Mouse (Mus musculus): Measurements from ENCODE around the gene Rfc2.

GRCm38 (mm10) chr5:134614802-134615201 is 33.6 kb downstream of the Rfc2 start, which contains the start of gene Lat2:
- TF ChIP-seq CTCF (conservative IDR thresholded peaks at IDR 0.05; ENCODE audit: insufficient read depth, insufficient read length, low read depth, low read length) (no peak), POLR2A (IDR thresholded peaks at IDR 0.05; ENCODE audit: low read depth, low read length) (no peak)
